Mouse (Mus musculus): ENCODE results near the gene Gm45234. TPM values are rescaled to one million over a fixed set of nuclear protein-coding genes. Genes with fewer than 3 reads are reported as not detected.

Gene Gm45234
- polyA plus RNA-seq, 1 experiment from 2014 or later, result not detected

GRCm38 (mm10) chr6:124746654-124747632 is 8.9 kb downstream of the Gm45234 start:
- WGBS, result 84% methylated on average over 7 of the region's 7 CpGs
- Histone ChIP-seq H3K4me2 (replicated peaks; ENCODE audit: low read depth, low read length) (peak overlapping the region; percentile 87; the same call in 1 of the 2 replicates), H3K4me3 (ENCODE audit: low read depth, low read length) (no peak overlapping the region), H3K4me1 (ENCODE audit: control insufficient read depth, insufficient read depth, low read length) (peaks cover 10% of the 10 kb centered on the region), H3K36me3 (ENCODE audit: control insufficient read depth, insufficient read depth, low read length) (peaks cover 59% of the 10 kb centered on the region), H3K27me3 (ENCODE audit: control insufficient read depth, insufficient read depth, low read length) (no peaks in the 10 kb centered on the region), H3K9ac (replicated peaks; ENCODE audit: low read depth, low read length) (no peak overlapping the region), H3K27ac (ENCODE audit: low read length) (no peak overlapping the region), H3K9me3 (ENCODE audit: control insufficient read depth, low read depth, low read length) (no peaks in the 10 kb centered on the region)
- ATAC-seq (ENCODE audit: insufficient number of reproducible peaks, insufficient read depth, low FRiP score, low read depth), result no peak

- no peak; the same call in 1 of the 2 replicates for ATAC-seq (ENCODE audit: insufficient number of reproducible peaks, insufficient read depth, low FRiP score, low read depth)
- Histone ChIP-seq H3K9ac (replicated peaks; ENCODE audit: low read depth, low read length) (peak overlapping the region; percentile 77), H3K4me3 (ENCODE audit: low read depth, low read length) (peak overlapping the region; percentile 37), H3K4me2 (replicated peaks; ENCODE audit: low read depth, low read length) (peak overlapping the region; percentile 87), H3K4me1 (ENCODE audit: control insufficient read depth, insufficient read depth, low read length) (peaks cover 10% of the 10 kb centered on the region), H3K9me3 (ENCODE audit: control insufficient read depth, low read depth, low read length) (no peaks in the 10 kb centered on the region), H3K27ac (ENCODE audit: low read length) (peak overlapping the region; percentile 85), H3K27me3 (ENCODE audit: control insufficient read depth, insufficient read depth, low read length) (no peaks in the 10 kb centered on the region), H3K36me3 (ENCODE audit: control insufficient read depth, insufficient read depth, low read length) (peaks cover 59% of the 10 kb centered on the region)
- 16% methylated on average over 8 of the region's 8 CpGs for WGBS
These were observed 9.6 kb downstream of the Gm45234 start for GRCm38 (mm10) chr6:124746296-124746605.

- H3K27ac ChIP-seq (ENCODE audit: low read length), result peak overlapping the region; percentile 85
- peak overlapping the region; percentile 37 for H3K4me3 ChIP-seq (ENCODE audit: low read depth, low read length)
- no peaks in the 10 kb centered on the region for H3K27me3 ChIP-seq (ENCODE audit: control insufficient read depth, insufficient read depth, low read length)
- peak overlapping the region; percentile 77 for H3K9ac ChIP-seq (replicated peaks; ENCODE audit: low read depth, low read length)
- H3K9me3 ChIP-seq (ENCODE audit: control insufficient read depth, low read depth, low read length), result no peaks in the 10 kb centered on the region
- H3K36me3 ChIP-seq (ENCODE audit: control insufficient read depth, insufficient read depth, low read length), result peaks cover 59% of the 10 kb centered on the region
- under 1% methylated on average over 84 of the region's 85 CpGs for WGBS
- peak; percentile 82 for ATAC-seq (ENCODE audit: insufficient number of reproducible peaks, insufficient read depth, low FRiP score, low read depth)
- peak overlapping the region; percentile 87 for H3K4me2 ChIP-seq (replicated peaks; ENCODE audit: low read depth, low read length)
- peaks cover 10% of the 10 kb centered on the region for H3K4me1 ChIP-seq (ENCODE audit: control insufficient read depth, insufficient read depth, low read length)
These were observed 10.1 kb downstream of the Gm45234 start for GRCm38 (mm10) chr6:124745490-124746295.

- 68% methylated on average over 26 of the region's 26 CpGs for WGBS
- no peak for ATAC-seq (ENCODE audit: insufficient number of reproducible peaks, insufficient read depth, low FRiP score, low read depth)
- Histone ChIP-seq H3K4me2 (replicated peaks; ENCODE audit: low read depth, low read length) (peak overlapping the region; percentile 35), H3K27me3 (ENCODE audit: control insufficient read depth, insufficient read depth, low read length) (no peaks in the 10 kb centered on the region), H3K9me3 (ENCODE audit: control insufficient read depth, low read depth, low read length) (no peaks in the 10 kb centered on the region), H3K27ac (ENCODE audit: low read length) (peak overlapping the region; percentile 61; the same call in 1 of the 2 replicates), H3K36me3 (ENCODE audit: control insufficient read depth, insufficient read depth, low read length) (peaks cover 57% of the 10 kb centered on the region), H3K9ac (replicated peaks; ENCODE audit: low read depth, low read length) (peak overlapping the region; percentile 14; the same call in 1 of the 2 replicates), H3K4me1 (ENCODE audit: control insufficient read depth, insufficient read depth, low read length) (peaks cover 10% of the 10 kb centered on the region), H3K4me3 (ENCODE audit: low read depth, low read length) (peak overlapping the region; percentile 37; the same call in 1 of the 2 replicates)
These were observed 11.0 kb downstream of the Gm45234 start for GRCm38 (mm10) chr6:124744755-124745321.

GRCm38 (mm10) chr6:124743647-124744046 is 12.2 kb downstream of the Gm45234 start:
- WGBS, result 87% methylated on average over 8 of the region's 8 CpGs
- no peaks in the 10 kb centered on the region for H3K27me3 ChIP-seq (ENCODE audit: control insufficient read depth, insufficient read depth, low read length)
- H3K4me3 ChIP-seq (ENCODE audit: low read depth, low read length), result no peak overlapping the region
- no peak overlapping the region for H3K9ac ChIP-seq (replicated peaks; ENCODE audit: low read depth, low read length)
- no peaks in the 10 kb centered on the region for H3K9me3 ChIP-seq (ENCODE audit: control insufficient read depth, low read depth, low read length)
- H3K4me2 ChIP-seq (replicated peaks; ENCODE audit: low read depth, low read length), result no peak overlapping the region
- ATAC-seq (ENCODE audit: insufficient number of reproducible peaks, insufficient read depth, low FRiP score, low read depth), result no peak
- H3K27ac ChIP-seq (ENCODE audit: low read length), result no peak overlapping the region
- peaks cover 22% of the 10 kb centered on the region for H3K4me1 ChIP-seq (ENCODE audit: control insufficient read depth, insufficient read depth, low read length)
- peaks cover 46% of the 10 kb centered on the region for H3K36me3 ChIP-seq (ENCODE audit: control insufficient read depth, insufficient read depth, low read length)

- no peak for ATAC-seq (ENCODE audit: insufficient number of reproducible peaks, insufficient read depth, low FRiP score, low read depth)
- Histone ChIP-seq H3K27me3 (ENCODE audit: control insufficient read depth, insufficient read depth, low read length) (no peaks in the 10 kb centered on the region), H3K4me3 (ENCODE audit: low read depth, low read length) (no peak overlapping the region), H3K4me1 (ENCODE audit: control insufficient read depth, insufficient read depth, low read length) (peaks cover 23% of the 10 kb centered on the region), H3K4me2 (replicated peaks; ENCODE audit: low read depth, low read length) (no peak overlapping the region), H3K9ac (replicated peaks; ENCODE audit: low read depth, low read length) (no peak overlapping the region), H3K36me3 (ENCODE audit: control insufficient read depth, insufficient read depth, low read length) (peaks cover 40% of the 10 kb centered on the region), H3K27ac (ENCODE audit: low read length) (no peak overlapping the region), H3K9me3 (ENCODE audit: control insufficient read depth, low read depth, low read length) (no peaks in the 10 kb centered on the region)
- 87% methylated on average over 15 of the region's 15 CpGs for WGBS
These were observed 12.8 kb downstream of the Gm45234 start for GRCm38 (mm10) chr6:124742839-124743514.

- H3K4me2 ChIP-seq (replicated peaks; ENCODE audit: low read depth, low read length), result peak overlapping the region; percentile 54
- peak overlapping the region; percentile 96 for H3K27ac ChIP-seq (ENCODE audit: low read length)
- 69% methylated on average over 3 of the region's 3 CpGs for WGBS
- peaks cover 31% of the 10 kb centered on the region for H3K36me3 ChIP-seq (ENCODE audit: control insufficient read depth, insufficient read depth, low read length)
- H3K4me3 ChIP-seq (ENCODE audit: low read depth, low read length), result peak overlapping the region; percentile 41
- peaks cover 23% of the 10 kb centered on the region for H3K4me1 ChIP-seq (ENCODE audit: control insufficient read depth, insufficient read depth, low read length)
- H3K9me3 ChIP-seq (ENCODE audit: control insufficient read depth, low read depth, low read length), result no peaks in the 10 kb centered on the region
- no peak overlapping the region; the same call in 1 of the 2 replicates for H3K9ac ChIP-seq (replicated peaks; ENCODE audit: low read depth, low read length)
- no peak for ATAC-seq (ENCODE audit: insufficient number of reproducible peaks, insufficient read depth, low FRiP score, low read depth)
- H3K27me3 ChIP-seq (ENCODE audit: control insufficient read depth, insufficient read depth, low read length), result no peaks in the 10 kb centered on the region
These were observed 14.0 kb downstream of the Gm45234 start for GRCm38 (mm10) chr6:124741842-124742241.

Data from stomach, embryonic 14.5 days (tissue).